Mouse (Mus musculus): Measurements from ENCODE around the gene Chn1. TPM values are rescaled to one million over a fixed set of nuclear protein-coding genes. Genes with fewer than 3 reads are reported as not detected.
A peak's percentile ranks its signal among the peaks of the same experiment; 100 is the strongest.

Gene Chn1
- polyA plus RNA-seq, 1 experiment from 2014 or later, result 0.78 TPM

DNA sequence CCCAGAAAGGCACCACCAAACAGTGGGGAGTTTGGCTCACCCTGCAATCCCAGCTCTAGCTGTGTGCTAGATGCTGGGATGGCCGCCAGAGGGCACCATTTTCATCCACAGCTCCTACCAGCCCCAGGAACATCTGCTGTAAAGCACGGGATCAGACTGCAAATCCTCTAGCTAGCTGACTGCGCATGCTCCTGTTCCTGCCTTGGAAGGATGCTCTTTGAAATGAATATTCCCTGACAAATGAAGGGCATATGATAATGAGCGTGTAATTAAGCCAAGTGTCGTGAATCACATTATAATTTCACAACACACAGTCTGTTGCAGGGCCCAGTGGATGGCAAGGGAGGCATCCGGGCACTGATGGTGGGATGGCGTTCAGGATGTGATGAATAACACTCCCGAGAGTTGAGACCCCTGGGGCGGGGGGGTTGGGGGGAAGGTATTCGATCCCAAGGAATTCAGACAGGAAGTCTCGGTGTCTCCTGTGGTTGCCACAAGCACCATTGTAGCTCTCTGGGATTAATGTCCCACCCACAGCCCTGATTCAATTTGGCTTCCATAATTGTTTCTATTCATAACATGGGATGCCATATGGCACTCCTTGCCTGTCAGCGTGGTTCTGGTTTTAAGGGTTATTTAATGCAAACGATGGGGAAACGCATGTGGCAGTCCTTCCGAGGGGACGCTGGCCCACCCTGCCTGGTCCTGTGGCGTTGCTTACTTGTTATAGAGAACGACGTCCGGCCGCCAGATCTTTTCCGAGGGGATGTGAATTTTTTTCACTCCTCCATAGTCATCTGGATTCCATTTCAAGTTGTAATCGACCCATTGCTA, 202.4 kb downstream of the Chn1 start:
- no peak overlapping the region for H3K27ac ChIP-seq (replicated peaks)
- no peak overlapping the region for H3K9ac ChIP-seq
- no peaks in the 10 kb centered on the region for H3K36me3 ChIP-seq (replicated peaks)
- ATAC-seq (ENCODE audit: insufficient read depth), result no peak
- H3K9me3 ChIP-seq (replicated peaks), result no peaks in the 10 kb centered on the region
- H3K4me1 ChIP-seq (replicated peaks), result no peaks in the 10 kb centered on the region
- no peak overlapping the region for H3K4me2 ChIP-seq
- 36% methylated on average over 23 of the region's 23 CpGs for WGBS (ENCODE audit: insufficient replicate concordance)
- no peak overlapping the region for H3K4me3 ChIP-seq (replicated peaks)
- H3K27me3 ChIP-seq, result peaks cover 5% of the 10 kb centered on the region; the same call in 1 of the 2 replicates

GRCm38 (mm10) chr2:73571901-73572300, 203.2 kb downstream of the Chn1 start:
- Histone ChIP-seq H3K9ac (no peak overlapping the region), H3K4me3 (replicated peaks) (no peak overlapping the region), H3K4me1 (replicated peaks) (no peaks in the 10 kb centered on the region), H3K36me3 (replicated peaks) (no peaks in the 10 kb centered on the region), H3K4me2 (no peak overlapping the region), H3K9me3 (replicated peaks) (no peaks in the 10 kb centered on the region), H3K27ac (replicated peaks) (no peak overlapping the region), H3K27me3 (peaks cover 5% of the 10 kb centered on the region; the same call in 1 of the 2 replicates)
- no peak for ATAC-seq (ENCODE audit: insufficient read depth)
- WGBS (ENCODE audit: insufficient replicate concordance), result 51% methylated on average over 6 of the region's 6 CpGs

- Histone ChIP-seq H3K4me2 (no peak overlapping the region), H3K9ac (no peak overlapping the region), H3K4me1 (replicated peaks) (no peaks in the 10 kb centered on the region), H3K9me3 (replicated peaks) (no peaks in the 10 kb centered on the region), H3K27ac (replicated peaks) (no peak overlapping the region), H3K4me3 (replicated peaks) (no peak overlapping the region), H3K36me3 (replicated peaks) (no peaks in the 10 kb centered on the region), H3K27me3 (peaks cover 5% of the 10 kb centered on the region; the same call in 1 of the 2 replicates)
- 76% methylated on average over 9 of the region's 9 CpGs for WGBS (ENCODE audit: insufficient replicate concordance)
- ATAC-seq (ENCODE audit: insufficient read depth), result no peak
These were observed 203.8 kb downstream of the Chn1 start for GRCm38 (mm10) chr2:73571304-73571703.

GRCm38 (mm10) chr2:73566989-73567605, 208.0 kb downstream of the Chn1 start:
- no peaks in the 10 kb centered on the region for H3K9me3 ChIP-seq (replicated peaks)
- WGBS (ENCODE audit: insufficient replicate concordance), result 11% methylated on average over 8 of the region's 8 CpGs
- no peaks in the 10 kb centered on the region for H3K36me3 ChIP-seq (replicated peaks)
- peak overlapping the region; percentile 21 for H3K4me3 ChIP-seq (replicated peaks)
- no peak overlapping the region for H3K9ac ChIP-seq
- peaks cover under 1% of the 10 kb centered on the region; the same call in 1 of the 2 replicates for H3K4me1 ChIP-seq (replicated peaks)
- no peak overlapping the region for H3K27ac ChIP-seq (replicated peaks)
- peaks cover 5% of the 10 kb centered on the region; the same call in 1 of the 2 replicates for H3K27me3 ChIP-seq
- H3K4me2 ChIP-seq, result peak overlapping the region; percentile 48
- no peak for ATAC-seq (ENCODE audit: insufficient read depth)

GRCm38 (mm10) chr2:73566162-73566561, 209.0 kb downstream of the Chn1 start:
- Histone ChIP-seq H3K9me3 (replicated peaks) (no peaks in the 10 kb centered on the region), H3K4me2 (no peak overlapping the region), H3K27me3 (peaks cover 5% of the 10 kb centered on the region; the same call in 1 of the 2 replicates), H3K9ac (no peak overlapping the region), H3K4me1 (replicated peaks) (peaks cover 10% of the 10 kb centered on the region), H3K36me3 (replicated peaks) (no peaks in the 10 kb centered on the region), H3K4me3 (replicated peaks) (no peak overlapping the region), H3K27ac (replicated peaks) (no peak overlapping the region)
- ATAC-seq (ENCODE audit: insufficient read depth), result no peak
- WGBS (ENCODE audit: insufficient replicate concordance), result 21% methylated on average over 7 of the region's 7 CpGs

GRCm38 (mm10) chr2:73563690-73564089, 211.5 kb downstream of the Chn1 start:
- H3K9me3 ChIP-seq (replicated peaks), result no peaks in the 10 kb centered on the region

DNA sequence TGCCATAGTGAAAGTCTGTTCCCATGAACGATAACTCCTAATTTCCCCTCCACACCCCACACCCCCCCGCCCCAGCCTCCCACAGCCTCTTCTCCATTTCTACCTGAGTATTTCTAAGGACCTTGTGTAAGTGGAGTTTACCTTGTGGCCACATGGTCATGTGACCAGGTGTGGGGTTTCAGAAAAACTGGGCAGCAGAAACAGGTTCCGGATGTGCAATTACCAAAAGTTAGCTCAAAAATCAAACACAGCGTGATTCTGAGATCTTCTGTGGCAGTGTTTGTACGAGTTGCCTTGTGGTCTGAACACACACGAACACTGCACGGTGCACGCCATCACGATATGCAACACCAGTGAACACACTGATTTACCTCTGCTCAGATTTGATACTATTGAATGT, 212.5 kb downstream of the Chn1 start:
- ATAC-seq (ENCODE audit: insufficient read depth), result no peak
- Histone ChIP-seq H3K27ac (replicated peaks) (no peak overlapping the region), H3K9me3 (replicated peaks) (no peaks in the 10 kb centered on the region), H3K9ac (no peak overlapping the region), H3K27me3 (peaks cover 6% of the 10 kb centered on the region; the same call in 1 of the 2 replicates), H3K4me1 (replicated peaks) (peaks cover 15% of the 10 kb centered on the region), H3K4me3 (replicated peaks) (no peak overlapping the region), H3K4me2 (no peak overlapping the region), H3K36me3 (replicated peaks) (no peaks in the 10 kb centered on the region)
- WGBS (ENCODE audit: insufficient replicate concordance), result 74% methylated on average over 9 of the region's 9 CpGs

More at GRCm38 (mm10) chr2:73563690-73564089, 211.5 kb downstream of the Chn1 start:
- Histone ChIP-seq H3K9ac (no peak overlapping the region), H3K4me2 (no peak overlapping the region), H3K27ac (replicated peaks) (no peak overlapping the region), H3K27me3 (peaks cover 6% of the 10 kb centered on the region; the same call in 1 of the 2 replicates), H3K4me3 (replicated peaks) (no peak overlapping the region), H3K36me3 (replicated peaks) (no peaks in the 10 kb centered on the region), H3K4me1 (replicated peaks) (peaks cover 15% of the 10 kb centered on the region)
- 57% methylated on average over 7 of the region's 7 CpGs for WGBS (ENCODE audit: insufficient replicate concordance)
- ATAC-seq (ENCODE audit: insufficient read depth), result no peak

- peak overlapping the region; percentile 58 for H3K4me2 ChIP-seq
- H3K27ac ChIP-seq (replicated peaks), result no peak overlapping the region
- no peak overlapping the region for H3K9ac ChIP-seq
- H3K4me1 ChIP-seq (replicated peaks), result peaks cover 15% of the 10 kb centered on the region
- WGBS (ENCODE audit: insufficient replicate concordance), result 4% methylated on average over 8 of the region's 8 CpGs
- H3K9me3 ChIP-seq (replicated peaks), result no peaks in the 10 kb centered on the region
- H3K4me3 ChIP-seq (replicated peaks), result peak overlapping the region; percentile 25; the same call in 1 of the 2 replicates
- H3K36me3 ChIP-seq (replicated peaks), result no peaks in the 10 kb centered on the region
- H3K27me3 ChIP-seq, result peaks cover 6% of the 10 kb centered on the region; the same call in 1 of the 2 replicates
- no peak for ATAC-seq (ENCODE audit: insufficient read depth)
These were observed 213.5 kb downstream of the Chn1 start for GRCm38 (mm10) chr2:73561665-73562063.

- H3K36me3 ChIP-seq (replicated peaks), result no peaks in the 10 kb centered on the region
- H3K27me3 ChIP-seq, result peaks cover 6% of the 10 kb centered on the region; the same call in 1 of the 2 replicates
- H3K4me2 ChIP-seq, result peak overlapping the region; percentile 58
- 11% methylated on average over 23 of the region's 23 CpGs for WGBS (ENCODE audit: insufficient replicate concordance)
- no peak overlapping the region for H3K9ac ChIP-seq
- no peak for ATAC-seq (ENCODE audit: insufficient read depth)
- no peak overlapping the region for H3K27ac ChIP-seq (replicated peaks)
- H3K4me3 ChIP-seq (replicated peaks), result peak overlapping the region; percentile 25
- H3K9me3 ChIP-seq (replicated peaks), result no peaks in the 10 kb centered on the region
- H3K4me1 ChIP-seq (replicated peaks), result peaks cover 15% of the 10 kb centered on the region
These were observed 214.1 kb downstream of the Chn1 start for GRCm38 (mm10) chr2:73560899-73561664.

Data from liver, embryonic 15.5 days (tissue).